8 mouse cellular contexts compared by ENCODE assay signal in the genomic region with DNA sequence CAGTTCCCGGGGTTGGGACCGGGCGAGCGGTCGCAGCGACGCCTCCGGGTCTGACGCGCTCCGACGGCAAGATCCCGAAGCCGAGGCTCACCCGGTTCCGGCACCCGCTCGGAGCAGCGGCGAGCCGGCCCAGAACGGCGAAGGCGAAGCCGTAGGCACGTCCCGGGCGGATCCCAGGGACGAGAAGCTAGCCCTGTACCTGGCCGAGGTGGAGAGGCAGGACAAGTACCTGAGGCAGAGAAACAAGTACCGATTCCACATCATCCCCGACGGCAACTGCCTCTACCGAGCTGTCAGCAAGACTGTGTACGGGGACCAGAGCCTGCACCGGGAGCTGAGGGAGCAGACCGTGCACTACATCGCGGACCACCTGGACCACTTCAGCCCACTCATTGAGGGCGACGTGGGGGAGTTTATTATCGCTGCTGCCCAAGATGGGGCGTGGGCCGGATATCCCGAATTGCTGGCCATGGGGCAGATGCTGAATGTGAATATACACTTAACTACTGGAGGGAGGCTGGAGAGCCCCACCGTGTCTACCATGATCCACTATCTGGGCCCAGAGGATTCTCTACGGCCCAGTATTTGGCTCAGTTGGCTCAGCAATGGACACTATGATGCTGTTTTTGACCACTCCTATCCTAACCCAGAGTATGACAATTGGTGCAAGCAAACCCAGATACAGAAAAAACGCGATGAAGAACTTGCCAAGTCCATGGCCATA. TPM values are rescaled to one million over a fixed set of nuclear protein-coding genes. Genes with fewer than 3 reads are reported as not detected.
A peak's percentile ranks its signal among the peaks of the same experiment; 100 is the strongest.
DNase-seq lines count a peak whose midpoint lies in the region; ATAC-seq lines count a peak whose summit lies in the region.

No protein-coding gene starts in this region.

- DNase-seq in layer of hippocampus, adult 11-12 months (ENCODE audit: low spot score): peak; percentile 23
- DNase-seq in layer of hippocampus, adult 9-11 months: no peak
- DNase-seq in embryonic facial prominence, embryonic 10.5 days (ENCODE audit: low spot score): peak; percentile 44
- DNase-seq in neural tube, embryonic 11.5 days (ENCODE audit: low spot score): peak; percentile 36
- peak; percentile 50 for DNase-seq in testis, postnatal 10 days (ENCODE audit: low spot score)

- WGBS in embryonic facial prominence, embryonic 10.5 days: 3% methylated on average over 49 of the region's 49 CpGs
- under 1% methylated on average over 49 of the region's 49 CpGs for WGBS in heart, embryonic 11.5 days (ENCODE audit: insufficient replicate concordance)
- 3% methylated on average over 49 of the region's 49 CpGs for WGBS in kidney, embryonic 15.5 days
- 4% methylated on average over 49 of the region's 49 CpGs for WGBS in liver, embryonic 16.5 days (ENCODE audit: insufficient replicate concordance)
- WGBS in neural tube, embryonic 11.5 days: 3% methylated on average over 49 of the region's 49 CpGs

- peak overlapping the region; percentile 59 for H3K4me2 ChIP-seq in heart, embryonic 11.5 days
- H3K4me2 ChIP-seq in kidney, embryonic 15.5 days: peak overlapping the region; percentile 92
- peak overlapping the region; percentile 96 for H3K4me2 ChIP-seq in liver, embryonic 16.5 days (ENCODE audit: low read depth, low read length)
- H3K4me2 ChIP-seq in neural tube, embryonic 11.5 days (ENCODE audit: low read depth): peak overlapping the region; percentile 81

- ATAC-seq in heart, embryonic 11.5 days (replicated peaks; ENCODE audit: insufficient number of reproducible peaks, low FRiP score, low TSS enrichment): no peak
- ATAC-seq in kidney, embryonic 15.5 days (replicated peaks; ENCODE audit: low FRiP score): no peak; the same call in 1 of the 2 replicates
- ATAC-seq in liver, embryonic 16.5 days (ENCODE audit: low read depth): no peak
- no peak for ATAC-seq in neural tube, embryonic 11.5 days (ENCODE audit: insufficient read depth, low FRiP score, low TSS enrichment)

- no peaks in the 10 kb centered on the region for H3K36me3 ChIP-seq in embryonic facial prominence, embryonic 10.5 days (replicated peaks)
- H3K36me3 ChIP-seq in heart, embryonic 11.5 days (ENCODE audit: control insufficient read depth, insufficient read depth, low read length): no peaks in the 10 kb centered on the region
- no peaks in the 10 kb centered on the region for H3K36me3 ChIP-seq in kidney, embryonic 15.5 days
- no peaks in the 10 kb centered on the region for H3K36me3 ChIP-seq in liver, embryonic 16.5 days (ENCODE audit: control insufficient read depth, insufficient read depth)
- no peaks in the 10 kb centered on the region for H3K36me3 ChIP-seq in neural tube, embryonic 11.5 days (ENCODE audit: control insufficient read depth, insufficient read depth, low read length)

- peak overlapping the region; percentile 78 for H3K4me3 ChIP-seq in embryonic facial prominence, embryonic 10.5 days
- H3K4me3 ChIP-seq in heart, embryonic 11.5 days (ENCODE audit: low read depth, low read length): peak overlapping the region; percentile 87
- peak overlapping the region; percentile 83 for H3K4me3 ChIP-seq in kidney, embryonic 15.5 days (replicated peaks)
- peak overlapping the region; percentile 76 for H3K4me3 ChIP-seq in liver, embryonic 16.5 days (ENCODE audit: low read depth, low read length)
- peak overlapping the region; percentile 68 for H3K4me3 ChIP-seq in neural tube, embryonic 11.5 days (ENCODE audit: low read depth, low read length)

- no peaks in the 10 kb centered on the region for H3K9me3 ChIP-seq in embryonic facial prominence, embryonic 10.5 days
- no peaks in the 10 kb centered on the region for H3K9me3 ChIP-seq in heart, embryonic 11.5 days (replicated peaks; ENCODE audit: control insufficient read depth, low read length)
- no peaks in the 10 kb centered on the region for H3K9me3 ChIP-seq in kidney, embryonic 15.5 days (replicated peaks)
- H3K9me3 ChIP-seq in liver, embryonic 16.5 days (replicated peaks; ENCODE audit: control insufficient read depth, low read length): no peaks in the 10 kb centered on the region
- no peaks in the 10 kb centered on the region for H3K9me3 ChIP-seq in neural tube, embryonic 11.5 days (ENCODE audit: control insufficient read depth, low read length)

- peaks cover 54% of the 10 kb centered on the region for H3K27me3 ChIP-seq in embryonic facial prominence, embryonic 10.5 days (replicated peaks; ENCODE audit: low read depth, poor library complexity, severe bottlenecking)
- 0 out of 2 replicates have a peak, but pooled peaks cover 6% of the 10 kb centered on the region for H3K27me3 ChIP-seq in heart, embryonic 11.5 days (ENCODE audit: control insufficient read depth, insufficient read depth, low read length)
- peaks cover 34% of the 10 kb centered on the region for H3K27me3 ChIP-seq in kidney, embryonic 15.5 days
- H3K27me3 ChIP-seq in liver, embryonic 16.5 days (ENCODE audit: control insufficient read depth, insufficient read depth, low read depth, low read length): peaks cover 16% of the 10 kb centered on the region
- H3K27me3 ChIP-seq in neural tube, embryonic 11.5 days (ENCODE audit: control insufficient read depth, insufficient read depth, low read length): peaks cover 13% of the 10 kb centered on the region

- peak overlapping the region; percentile 87; the same call in 1 of the 2 replicates for H3K27ac ChIP-seq in embryonic facial prominence, embryonic 10.5 days (replicated peaks)
- H3K27ac ChIP-seq in heart, embryonic 11.5 days (ENCODE audit: low read depth, low read length): peak overlapping the region; percentile 96
- H3K27ac ChIP-seq in kidney, embryonic 15.5 days: peak overlapping the region; percentile 88; the same call in 1 of the 2 replicates
- H3K27ac ChIP-seq in liver, embryonic 16.5 days (ENCODE audit: low read length): peak overlapping the region; percentile 90
- no peak overlapping the region for H3K27ac ChIP-seq in neural tube, embryonic 11.5 days (ENCODE audit: low read depth, low read length)

- H3K9ac ChIP-seq in heart, embryonic 11.5 days (ENCODE audit: low read depth, low read length): peak overlapping the region; percentile 96
- peak overlapping the region; percentile 68 for H3K9ac ChIP-seq in kidney, embryonic 15.5 days
- peak overlapping the region; percentile 80 for H3K9ac ChIP-seq in liver, embryonic 16.5 days (ENCODE audit: low read depth, low read length)
- H3K9ac ChIP-seq in neural tube, embryonic 11.5 days (ENCODE audit: low read length): peak overlapping the region; percentile 72

- peaks cover 11% of the 10 kb centered on the region; the same call in 1 of the 2 replicates for H3K4me1 ChIP-seq in embryonic facial prominence, embryonic 10.5 days
- no peaks in the 10 kb centered on the region; the same call in 1 of the 2 replicates for H3K4me1 ChIP-seq in heart, embryonic 11.5 days (ENCODE audit: control insufficient read depth, insufficient read depth, low read length)
- peaks cover 19% of the 10 kb centered on the region for H3K4me1 ChIP-seq in kidney, embryonic 15.5 days
- H3K4me1 ChIP-seq in liver, embryonic 16.5 days (ENCODE audit: control insufficient read depth, low read depth, low read length): peaks cover 21% of the 10 kb centered on the region
- no peaks in the 10 kb centered on the region for H3K4me1 ChIP-seq in neural tube, embryonic 11.5 days (ENCODE audit: control insufficient read depth, insufficient read depth, low read length)

RNA-seq across cellular contexts. Expression of a gene that starts 1.3 kb away (rescaled TPM):
- 0.26 and 0.61 TPM in 2 replicates for polyA plus RNA-seq in embryonic facial prominence, embryonic 10.5 days (2016; fragmentation: Nextera tagmentation; extraction: Ambion mirVana)
- polyA plus RNA-seq in heart, embryonic 11.5 days (2014; fragmentation: Nextera tagmentation; extraction: Ambion mirVana): 5.9 and 6.3 TPM in 2 replicates
- 1.3 and 1.5 TPM in 2 replicates for polyA plus RNA-seq in kidney, embryonic 15.5 days (2015; fragmentation: Nextera tagmentation; extraction: Ambion mirVana)
- polyA plus RNA-seq in liver, embryonic 16.5 days (2015; fragmentation: Nextera tagmentation; extraction: Ambion mirVana): 0.56 and 0.73 TPM in 2 replicates
- polyA plus RNA-seq in neural tube, embryonic 11.5 days (2014; fragmentation: Nextera tagmentation; extraction: Ambion mirVana): 1.0 and 1.3 TPM in 2 replicates
